Mouse (Mus musculus): ENCODE measurements around the gene Sept11.

The Sept11 gene

DNA sequence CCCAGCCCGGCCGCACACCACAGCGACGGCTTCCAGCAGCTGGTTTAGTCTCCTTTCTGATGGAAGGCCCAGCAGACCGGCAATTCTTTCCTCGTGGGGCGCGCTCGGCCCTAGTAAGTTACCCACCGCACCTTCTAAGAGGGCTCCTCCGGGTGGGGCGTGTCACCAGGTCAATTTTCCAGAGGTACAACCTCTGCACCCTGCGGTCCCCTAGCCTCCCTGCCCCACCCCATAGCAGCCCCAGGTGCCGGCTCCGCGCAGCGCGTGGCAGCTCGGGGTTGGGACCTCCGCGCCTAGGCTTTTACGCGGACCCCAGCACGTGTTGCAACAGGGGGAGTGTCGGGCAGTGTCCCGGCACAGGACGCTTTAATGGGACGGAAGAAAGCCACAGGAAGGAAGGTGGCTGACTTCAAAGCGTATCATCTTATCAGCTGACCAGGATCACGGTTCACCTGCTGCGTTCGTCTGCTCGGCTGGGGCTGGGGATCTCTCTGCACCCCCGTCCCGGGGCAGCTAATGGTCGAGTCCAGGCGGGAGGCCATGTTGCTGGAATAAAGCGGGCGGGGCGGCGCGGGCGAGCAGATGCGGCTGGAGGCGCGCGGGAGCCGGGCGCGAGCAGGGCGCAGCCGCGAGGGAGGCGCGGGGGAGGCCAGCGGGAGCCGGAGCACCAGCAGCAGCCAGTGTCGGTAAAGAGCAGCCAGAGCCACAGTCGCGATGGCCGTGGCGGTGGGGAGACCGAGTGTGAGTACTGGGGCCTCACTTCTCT lies at the start of gene Sept11:
Sept11 (plus strand) TSS at position 581 of the 766 bp plus-strand sequence.
- peak; percentile 92 for DNase-seq (ENCODE audit: low spot score)

DNA sequence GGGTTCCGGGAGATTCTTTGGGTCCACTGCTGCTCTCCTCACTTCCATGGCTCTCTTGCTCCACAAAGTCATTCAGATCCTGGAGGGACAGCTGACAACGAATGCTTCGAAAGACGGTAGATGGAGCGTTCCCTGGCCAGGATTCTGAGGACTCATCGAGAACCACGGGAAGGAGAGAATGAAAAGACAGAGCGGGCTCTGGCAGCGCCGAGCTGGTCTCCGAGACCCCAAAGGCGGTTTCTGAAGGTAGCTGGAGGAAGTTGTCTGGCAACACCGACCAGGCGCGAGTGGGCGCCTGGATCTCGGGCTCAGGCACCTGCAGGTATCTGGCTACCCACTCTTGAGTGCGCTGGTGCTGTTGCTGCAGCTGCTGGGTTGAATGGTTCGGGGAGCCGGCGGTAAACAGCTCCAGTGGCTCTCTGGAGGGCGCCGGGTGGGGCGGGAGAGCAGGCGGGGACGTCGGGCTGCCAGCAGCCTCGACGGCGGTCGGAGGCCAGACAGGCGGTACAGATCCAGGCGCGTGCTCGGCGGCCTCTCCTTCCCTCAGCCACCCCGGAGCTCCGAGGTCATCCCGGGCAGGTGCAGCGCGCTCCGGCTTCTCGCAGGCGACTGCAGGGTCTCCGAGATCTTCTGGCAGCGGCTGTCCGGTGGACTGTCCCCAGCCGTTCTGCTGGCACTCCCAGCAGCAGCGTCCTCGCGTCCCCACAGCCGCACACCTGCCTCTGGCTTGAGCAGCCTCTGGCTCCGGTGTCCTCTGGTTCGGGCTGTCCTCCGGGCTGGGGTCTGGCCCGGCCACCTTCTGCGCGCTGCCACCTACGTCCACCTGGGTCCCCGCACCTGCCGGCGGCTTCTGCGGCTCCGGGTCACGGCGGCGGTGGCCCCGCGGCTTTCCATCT lies 49.3 kb upstream of the Sept11 start:
- DNase-seq (ENCODE audit: low spot score): no peak

DNA sequence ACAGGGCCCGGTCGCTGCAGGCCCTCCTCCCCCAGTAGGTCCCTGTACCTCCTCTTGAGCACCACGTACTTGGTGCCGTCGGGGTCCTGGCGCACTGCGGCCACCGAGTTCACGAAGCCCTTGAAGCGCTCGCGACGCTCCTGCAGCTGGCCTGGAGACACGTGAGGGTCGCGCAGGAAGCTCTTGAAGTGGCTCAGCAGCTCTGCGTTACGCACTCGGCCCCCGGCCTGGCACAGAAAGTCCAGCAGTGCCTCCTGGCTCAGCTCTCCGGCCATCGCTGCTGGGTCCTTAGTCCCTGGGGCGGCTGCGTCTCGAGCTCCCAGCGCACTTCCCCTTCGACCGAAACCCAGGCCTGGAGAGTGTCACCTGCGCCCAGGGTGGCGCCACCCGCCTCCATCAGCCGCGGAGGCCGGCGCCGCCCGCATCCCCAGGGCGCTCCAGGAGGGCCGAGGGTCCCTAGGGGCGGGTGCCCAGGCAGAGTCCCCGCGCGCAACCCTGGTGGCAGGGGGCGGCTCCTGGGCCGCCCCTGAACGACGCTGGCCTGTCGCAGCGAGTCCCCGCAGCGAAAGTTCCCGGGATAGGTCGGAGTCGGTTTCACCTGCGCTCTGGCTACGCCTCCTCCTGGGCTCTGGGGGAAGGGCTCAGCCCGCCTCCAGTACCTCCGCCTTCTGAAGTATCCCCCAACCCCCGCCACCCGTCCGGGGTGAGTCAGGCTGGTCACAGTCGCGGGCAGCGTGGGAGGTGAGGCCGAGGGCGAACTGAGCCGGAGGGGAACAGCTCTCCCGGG lies 48.5 kb upstream of the Sept11 start, which contains the start of gene Sowahb:
Sowahb (minus strand) TSS at position 439 of the 787 bp plus-strand sequence.
- peak; percentile 65 for DNase-seq (ENCODE audit: low spot score)

DNA sequence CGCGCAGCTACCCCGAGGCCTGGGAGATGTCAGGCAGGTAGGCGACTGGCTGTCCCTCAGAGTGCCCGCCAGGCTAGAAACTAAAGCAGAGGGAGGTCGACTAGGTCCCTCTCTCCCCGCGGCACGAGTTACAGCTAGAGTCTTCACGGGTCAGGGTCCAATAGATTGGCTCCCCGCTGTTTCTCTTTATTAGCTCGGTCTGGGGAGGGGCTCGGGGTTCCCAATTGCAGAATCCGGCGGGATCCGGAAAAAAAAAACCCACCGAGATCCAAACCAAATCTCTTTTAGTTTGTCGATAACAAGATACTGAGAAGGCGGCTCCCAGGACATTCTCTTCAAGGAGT lies 47.9 kb upstream of the Sept11 start:
- DNase-seq (ENCODE audit: low spot score): peak; percentile 45

DNA sequence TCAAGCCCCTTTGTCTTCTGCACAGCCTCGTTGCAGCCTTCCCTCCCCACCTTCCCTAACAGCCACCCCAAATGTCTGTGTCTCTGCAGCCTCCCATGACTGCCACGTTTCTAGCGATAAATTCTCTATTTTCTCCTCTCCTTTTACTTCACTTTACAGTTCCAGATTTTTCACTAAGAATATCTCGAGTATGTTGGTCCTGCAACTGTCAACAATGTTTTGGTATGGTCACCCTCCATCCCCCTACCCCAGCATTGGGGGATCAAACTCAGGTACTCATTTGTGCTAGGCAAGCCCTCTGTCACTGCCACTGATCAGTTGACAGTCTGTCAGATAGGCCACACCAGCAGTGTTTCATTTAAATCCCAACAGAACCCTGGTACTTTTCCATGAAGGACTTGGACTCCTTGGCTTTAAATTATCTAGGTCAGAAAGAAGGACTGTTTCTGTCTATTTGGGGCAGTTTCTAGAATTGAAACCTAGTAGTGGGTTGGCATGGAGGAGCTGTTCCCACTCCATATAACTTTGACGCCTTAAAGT lies 46.9 kb upstream of the Sept11 start:
- DNase-seq (ENCODE audit: low spot score): no peak

DNA sequence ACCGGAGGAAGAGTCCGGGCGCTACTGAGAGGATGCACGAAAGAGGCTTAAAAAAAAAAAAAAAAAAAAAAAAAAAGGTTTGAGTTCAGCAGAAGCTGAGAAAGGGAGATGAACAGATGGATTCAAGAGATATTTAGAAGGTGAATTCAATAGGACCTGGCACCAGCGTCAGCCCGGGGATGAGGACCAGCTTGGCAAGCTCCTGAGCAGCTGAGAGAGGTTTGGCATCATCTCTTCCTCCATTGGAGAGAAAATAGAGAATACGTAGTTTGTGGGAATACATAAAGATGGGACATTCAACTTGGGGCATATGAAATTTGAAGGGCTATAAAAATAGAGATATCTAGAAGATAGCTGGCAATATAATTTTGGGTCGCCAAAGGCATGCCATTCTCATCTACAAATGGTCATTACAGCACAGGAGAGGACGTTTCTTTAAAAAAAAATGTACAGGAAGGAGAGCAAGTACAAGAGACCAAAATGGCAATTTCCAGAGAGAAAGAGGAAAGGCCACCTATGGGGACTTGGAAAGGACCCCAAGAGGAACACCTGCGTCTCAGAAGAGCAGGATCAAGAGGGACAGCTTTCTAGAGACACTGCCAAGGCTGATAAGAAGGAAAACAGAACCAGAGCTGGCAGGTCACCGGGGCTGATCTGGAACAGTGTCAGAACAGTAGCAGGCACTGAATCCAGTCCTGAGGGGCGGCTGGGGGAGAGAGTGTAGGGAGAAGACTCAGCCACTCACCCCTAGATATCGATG lies 44.6 kb upstream of the Sept11 start:
- no peak for DNase-seq (ENCODE audit: low spot score)

DNA sequence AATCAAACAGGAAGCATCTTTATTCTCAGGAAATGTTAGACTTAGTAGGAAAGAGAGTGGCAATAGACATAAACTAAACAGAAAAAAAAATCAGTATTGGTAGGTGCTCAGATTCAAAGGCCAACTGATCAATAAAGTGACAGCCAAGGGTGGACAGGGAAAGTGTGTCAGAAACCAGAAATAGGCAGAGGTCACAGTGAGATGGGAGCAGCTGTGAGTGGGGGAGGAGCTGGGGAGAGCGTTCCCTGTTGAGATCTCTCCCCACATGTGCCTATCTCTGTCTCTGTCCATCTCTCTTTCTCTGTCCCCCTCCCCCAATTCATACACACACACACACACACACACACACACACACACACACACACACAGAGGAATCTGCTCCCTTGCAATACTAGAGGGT lies 43.3 kb upstream of the Sept11 start:
- no peak for DNase-seq (ENCODE audit: low spot score)

DNA sequence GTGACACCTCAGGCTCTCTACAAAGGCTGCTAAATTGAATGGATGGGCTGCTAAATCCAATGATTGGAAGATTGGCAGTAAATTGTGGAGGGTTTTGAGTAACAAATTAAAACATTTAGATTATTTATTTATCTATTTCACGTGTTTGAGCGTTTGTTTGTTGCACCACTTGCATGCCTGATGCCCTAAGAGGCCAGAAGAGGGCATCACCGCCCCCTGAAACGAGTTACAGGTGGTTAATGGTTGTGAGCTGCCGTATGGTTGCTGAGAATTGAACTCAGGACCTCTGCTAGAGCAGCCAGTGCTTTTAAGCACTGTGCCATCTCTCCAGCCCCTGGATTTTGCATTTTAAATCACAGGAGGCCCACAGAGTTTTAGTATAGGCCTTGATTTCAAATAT lies 42.2 kb upstream of the Sept11 start:
- DNase-seq (ENCODE audit: low spot score): no peak

DNA sequence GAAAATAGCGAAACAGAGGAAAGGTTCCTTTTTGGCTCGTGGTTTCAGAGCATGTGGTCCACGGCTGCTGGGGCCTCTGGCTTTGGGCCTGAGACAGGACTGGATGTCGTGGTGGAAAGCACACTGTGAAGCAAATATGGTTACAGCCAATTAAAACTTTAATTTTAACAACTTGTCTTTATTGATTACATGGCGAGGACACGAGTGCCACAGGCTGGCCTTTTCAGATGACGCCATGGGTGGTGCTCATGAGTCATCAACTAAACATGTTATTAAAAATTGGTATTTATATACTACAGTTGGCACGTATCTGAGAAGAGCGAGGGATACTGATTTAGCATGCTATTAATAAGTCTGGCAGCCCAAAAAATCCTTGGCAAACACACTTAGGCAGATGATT lies 41.3 kb upstream of the Sept11 start:
- no peak for DNase-seq (ENCODE audit: low spot score)

DNA sequence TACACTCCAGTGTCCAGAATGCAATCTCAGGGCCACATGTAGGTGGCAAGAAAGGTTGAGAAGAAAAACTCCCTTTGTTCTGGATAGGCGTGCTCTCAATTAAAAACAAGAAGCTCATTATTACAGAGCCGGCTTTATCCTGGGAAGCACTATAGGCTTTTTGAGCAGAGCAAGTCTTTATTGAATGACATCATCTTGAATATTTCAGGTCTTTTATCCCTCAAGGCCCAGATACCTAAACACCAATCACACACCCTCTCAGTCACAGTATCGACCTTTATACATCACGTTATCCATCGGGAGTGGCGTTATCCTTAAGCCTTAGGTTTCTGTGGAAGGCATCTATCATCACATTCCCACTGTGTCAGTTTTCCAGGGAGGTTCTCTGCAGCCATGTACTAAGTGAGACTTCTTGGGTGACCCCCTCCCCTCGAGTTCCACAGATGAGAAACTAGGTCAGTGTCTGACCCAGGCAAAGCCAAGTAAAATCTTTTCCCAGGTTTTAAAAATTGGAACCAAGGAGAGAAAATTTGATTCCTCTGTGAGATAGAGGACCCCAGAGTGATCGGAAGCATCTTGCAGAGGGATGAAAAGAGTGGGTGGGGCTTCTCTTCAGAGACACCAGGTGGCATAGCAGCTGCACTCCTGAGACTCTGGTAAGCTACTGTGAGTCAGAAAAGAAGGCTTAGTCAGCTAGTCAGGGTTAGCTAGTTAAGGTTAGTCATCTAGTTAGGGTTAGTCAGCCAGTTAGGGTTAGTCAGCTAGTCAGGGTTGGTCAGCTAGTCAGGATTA lies 39.4 kb upstream of the Sept11 start:
- DNase-seq (ENCODE audit: low spot score): no peak

DNA sequence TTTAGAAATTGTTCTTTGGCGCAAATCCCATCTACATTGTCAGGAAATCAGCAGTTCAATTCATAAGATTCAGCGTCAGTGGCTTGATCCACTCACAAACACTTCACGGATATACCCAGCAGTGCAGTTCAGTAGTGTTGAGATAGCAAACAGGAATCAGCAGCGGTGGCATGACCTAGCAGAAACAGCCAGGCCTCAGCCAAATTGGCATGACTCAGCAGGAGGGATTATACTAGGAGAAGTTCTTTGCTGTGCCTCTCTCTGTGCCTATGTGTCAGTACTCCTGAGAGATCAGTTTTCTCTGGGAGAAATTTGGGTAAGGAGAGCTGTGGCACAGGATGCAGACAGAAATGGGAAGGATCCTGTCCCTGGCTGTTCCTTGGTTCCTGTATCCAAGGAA lies 32.4 kb upstream of the Sept11 start:
- no peak for DNase-seq (ENCODE audit: low spot score)

DNA sequence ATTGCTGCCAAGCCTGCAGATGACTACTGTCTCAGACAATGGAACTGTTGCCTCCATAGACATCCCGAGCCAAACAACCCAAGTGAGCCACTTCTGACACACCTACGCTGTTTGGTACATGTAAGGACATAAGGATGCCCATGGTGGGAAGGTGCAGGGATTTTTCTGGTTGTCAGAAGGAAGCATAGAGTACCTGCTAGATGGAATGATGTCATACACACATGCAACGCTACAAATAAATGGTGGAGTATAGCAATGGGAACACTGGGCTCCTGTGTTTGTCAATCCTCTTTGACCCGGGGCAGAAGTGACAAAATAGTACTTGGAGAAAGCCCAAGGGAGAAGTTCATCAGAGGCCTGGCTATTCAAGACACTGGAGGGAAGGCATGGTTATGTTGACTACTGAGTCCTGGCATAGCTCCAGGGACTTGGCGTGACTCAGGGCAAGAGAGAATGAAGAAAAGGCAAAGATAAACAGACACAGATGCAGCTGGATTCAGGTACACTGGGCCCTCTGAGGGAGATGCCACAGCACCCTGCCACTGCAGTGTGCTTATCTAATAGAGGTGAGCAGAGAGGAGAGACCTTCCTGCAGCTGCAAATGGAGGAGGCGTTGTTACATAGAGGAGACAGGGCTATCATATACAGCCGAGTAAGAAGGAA lies 15.4 kb upstream of the Sept11 start:
- DNase-seq (ENCODE audit: low spot score): no peak

DNA sequence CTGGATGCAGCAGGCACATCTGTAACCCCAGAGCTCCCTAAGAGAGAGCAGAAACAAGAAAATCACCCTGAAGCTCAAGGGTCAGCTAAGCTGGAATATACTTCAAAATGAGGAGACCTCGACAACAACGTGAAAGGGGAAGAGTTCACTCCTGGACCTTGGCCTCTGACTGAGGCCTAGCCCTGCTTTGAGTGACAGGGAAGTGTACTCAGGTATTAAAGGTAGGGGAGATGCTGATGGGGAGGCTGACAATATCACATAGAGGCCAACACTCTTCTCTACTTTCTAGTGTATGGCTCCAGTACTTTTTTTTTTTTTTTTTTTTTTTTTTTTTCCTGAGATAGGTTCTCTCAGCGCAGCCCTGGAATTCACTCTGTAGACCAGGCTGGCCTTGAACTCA lies 13.6 kb upstream of the Sept11 start:
- DNase-seq (ENCODE audit: low spot score): no peak

DNA sequence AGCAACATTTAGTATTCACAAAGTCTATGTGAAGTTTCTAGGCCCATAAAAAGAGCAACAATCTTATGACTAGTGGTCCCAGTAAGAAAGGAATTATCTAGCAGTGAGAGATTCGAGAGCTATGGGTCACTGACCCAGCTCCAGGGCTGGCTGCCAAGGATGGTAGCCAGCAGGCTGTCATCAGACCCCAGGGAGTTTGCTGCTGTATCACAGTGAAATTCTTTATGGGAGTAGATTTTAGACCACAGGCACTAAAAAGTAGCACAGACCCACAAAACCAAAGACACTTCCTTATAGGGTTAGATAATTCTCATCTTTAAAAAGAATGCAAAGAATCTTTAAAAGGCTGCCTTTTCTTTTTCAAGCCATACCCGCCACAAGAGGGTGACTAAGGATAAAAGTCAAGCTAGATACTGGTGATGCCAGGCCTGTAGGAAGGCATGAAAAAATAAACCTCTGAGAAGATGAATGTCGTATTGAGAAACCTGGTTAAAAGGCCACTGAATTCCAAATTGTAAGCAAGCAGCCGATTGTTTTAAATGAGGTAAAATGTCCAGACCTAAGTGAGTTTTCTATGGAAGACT lies 8.1 kb upstream of the Sept11 start:
- DNase-seq (ENCODE audit: low spot score): no peak

DNA sequence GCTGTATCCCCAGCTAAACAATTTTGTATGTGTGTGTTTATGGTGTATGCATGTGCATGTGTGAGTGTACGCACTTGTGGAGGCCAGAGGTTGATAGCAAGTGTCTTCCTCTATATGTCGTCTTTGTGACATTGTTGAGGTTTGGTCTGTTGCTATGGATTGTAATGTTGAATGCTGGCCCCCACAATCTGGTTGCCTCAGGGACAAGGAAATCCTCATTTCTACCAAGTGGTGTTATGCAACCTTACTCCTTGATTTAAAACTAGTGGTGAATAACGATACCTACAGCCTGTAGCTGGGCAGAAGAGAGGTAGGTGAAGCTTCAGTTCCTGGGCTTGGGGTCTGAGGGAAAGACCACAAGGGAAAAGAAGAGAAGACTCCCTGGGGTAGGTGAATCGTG lies 7.3 kb upstream of the Sept11 start:
- DNase-seq (ENCODE audit: low spot score): no peak

DNA sequence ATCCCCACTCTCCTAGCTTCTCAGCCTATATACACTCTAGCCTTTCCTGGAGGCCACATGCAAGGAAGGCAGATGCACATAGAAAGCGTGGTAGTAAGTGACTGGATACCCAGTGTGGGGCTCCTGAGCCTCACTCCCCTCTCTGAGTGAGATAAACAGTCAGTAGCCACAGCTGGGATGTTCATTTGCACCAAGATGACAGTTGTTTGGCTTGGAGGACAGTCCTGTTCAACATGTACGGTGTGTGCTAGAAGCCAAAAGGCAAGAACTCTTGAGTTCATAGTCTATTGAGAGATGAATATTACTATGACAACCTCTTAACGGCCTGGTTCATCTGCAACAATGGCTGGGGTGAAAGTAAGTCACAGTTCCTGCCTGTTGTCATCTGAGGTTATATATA lies 2.0 kb upstream of the Sept11 start:
- no peak for DNase-seq (ENCODE audit: low spot score)

DNA sequence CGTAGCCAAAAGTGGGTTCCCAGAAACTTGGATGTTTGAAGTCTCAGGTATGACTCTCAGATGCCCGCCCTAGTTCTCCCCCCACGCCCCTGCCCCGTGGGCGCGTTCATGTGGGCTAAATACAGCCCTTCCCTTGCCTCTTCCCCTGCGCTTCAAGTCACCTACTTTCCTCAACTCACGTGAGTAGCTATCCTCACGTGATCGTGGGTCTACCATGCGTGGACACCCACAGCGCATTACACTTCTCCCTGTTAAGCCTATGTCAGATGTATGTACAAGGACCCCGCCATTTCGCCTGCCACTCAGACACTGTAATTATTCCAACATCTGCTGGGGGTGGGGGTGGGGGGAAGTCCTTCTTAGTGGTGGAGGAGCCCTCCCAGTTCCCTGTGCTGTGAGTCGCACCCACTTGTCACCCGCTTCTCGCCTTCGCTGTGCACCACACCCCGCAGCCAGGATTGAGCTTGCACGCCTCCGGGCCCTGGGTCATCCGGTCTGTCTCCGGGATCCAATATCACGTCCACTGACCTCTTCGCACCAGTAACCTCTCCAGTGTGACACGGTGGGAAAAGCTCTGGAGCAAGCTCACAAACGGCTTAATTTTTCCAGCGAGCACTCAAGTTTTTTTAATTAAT lies 973 bp upstream of the Sept11 start:
- peak; percentile 53 for DNase-seq (ENCODE audit: low spot score)

DNA sequence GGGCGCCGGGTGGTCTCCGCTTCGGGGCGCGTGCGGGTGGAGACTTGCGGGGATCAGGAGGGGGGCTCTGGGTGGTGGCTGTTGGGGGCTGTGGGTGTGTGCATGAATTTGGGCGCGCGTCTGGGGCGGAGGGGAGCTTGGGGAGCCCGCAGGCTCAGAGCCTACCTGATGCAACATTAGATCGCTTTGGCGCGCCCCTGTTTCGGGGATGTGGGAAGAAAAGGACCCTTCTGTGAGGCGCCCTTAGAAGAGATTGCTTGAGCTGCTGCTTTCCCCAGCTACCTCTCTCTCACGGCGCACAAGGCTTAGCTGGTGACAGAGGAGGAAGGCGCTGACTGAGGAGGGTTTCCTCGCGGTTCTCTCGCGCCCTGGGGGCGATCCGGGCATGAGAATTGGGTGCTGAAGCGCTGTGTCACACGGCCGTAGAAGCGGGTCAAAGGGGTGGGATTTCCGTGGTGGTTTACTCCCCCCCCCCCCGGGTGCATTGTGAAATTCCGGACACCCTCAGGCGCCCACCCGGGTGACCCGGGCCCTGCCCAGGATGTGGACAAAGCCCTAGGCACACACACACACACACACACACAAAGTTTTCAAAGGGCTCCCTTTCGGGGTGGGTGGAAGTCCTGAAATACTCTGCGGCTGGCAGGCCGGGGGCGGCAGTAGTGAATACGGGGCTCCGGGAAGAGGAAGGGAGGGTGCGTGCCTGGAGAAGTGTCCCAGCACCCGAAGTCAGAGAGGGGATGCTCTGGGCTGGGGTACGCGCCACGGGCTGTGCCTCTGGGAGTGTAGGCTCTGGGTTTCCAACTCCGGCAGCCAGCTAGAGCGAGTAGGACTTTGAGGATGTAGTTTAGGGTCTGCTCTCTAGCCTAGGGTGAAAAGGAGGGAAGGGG lies 646 bp downstream of the Sept11 start:
- DNase-seq (ENCODE audit: low spot score): peak; percentile 71
